12 mouse cellular contexts compared by ENCODE assay signal in the genomic region with DNA sequence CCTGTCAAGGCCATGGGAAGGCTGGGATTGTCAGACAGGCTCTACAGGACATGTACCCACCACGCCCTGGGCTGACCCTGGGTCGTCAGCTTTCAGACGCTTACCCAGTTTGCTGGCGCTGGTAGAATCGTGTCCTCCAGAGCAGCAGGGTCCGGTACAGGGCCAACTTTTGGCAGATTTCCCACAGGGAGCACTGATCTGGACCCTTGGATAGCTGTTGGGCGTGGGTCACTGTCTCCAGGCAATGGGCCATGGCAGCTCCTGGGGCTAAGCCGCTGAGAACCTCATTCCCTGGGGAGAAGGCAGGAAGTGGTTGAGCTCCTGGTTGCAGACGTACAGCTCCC. TPM values are rescaled to one million over a fixed set of nuclear protein-coding genes. Genes with fewer than 3 reads are reported as not detected.
A peak's percentile ranks its signal among the peaks of the same experiment; 100 is the strongest.
DNase-seq lines count a peak whose midpoint lies in the region; ATAC-seq lines count a peak whose summit lies in the region.
"Had no signal": no experiment of that assay in that cellular context is flagged by ENCODE, and none has a peak within 500 bp of the region (broad histone marks: within the 10 kb centered on the region; RNA-seq: fewer than 3 reads in every experiment).

No protein-coding gene starts in this region.

- H3K9ac ChIP-seq in heart, embryonic 11.5 days (ENCODE audit: low read depth, low read length): no peak overlapping the region
- H3K9ac ChIP-seq in liver, embryonic 16.5 days (ENCODE audit: low read depth, low read length): no peak overlapping the region
- no peak overlapping the region for H3K9ac ChIP-seq in hindbrain, embryonic 11.5 days (ENCODE audit: low read depth, low read length)
- H3K9ac ChIP-seq: embryonic facial prominence, embryonic 13.5 days; midbrain, embryonic 12.5 days had no signal

- H3K9me3 ChIP-seq in heart, embryonic 11.5 days (replicated peaks; ENCODE audit: control insufficient read depth, low read length): no peaks in the 10 kb centered on the region
- no peaks in the 10 kb centered on the region for H3K9me3 ChIP-seq in liver, embryonic 16.5 days (replicated peaks; ENCODE audit: control insufficient read depth, low read length)
- H3K9me3 ChIP-seq in hindbrain, embryonic 11.5 days (ENCODE audit: control insufficient read depth, low read length): no peaks in the 10 kb centered on the region
- H3K9me3 ChIP-seq: embryonic facial prominence, embryonic 13.5 days; midbrain, embryonic 12.5 days had no signal

- H3K4me1 ChIP-seq in heart, embryonic 11.5 days (ENCODE audit: control insufficient read depth, insufficient read depth, low read length): peaks cover 8% of the 10 kb centered on the region
- no peaks in the 10 kb centered on the region for H3K4me1 ChIP-seq in liver, embryonic 16.5 days (ENCODE audit: control insufficient read depth, low read depth, low read length)
- H3K4me1 ChIP-seq in hindbrain, embryonic 11.5 days (replicated peaks; ENCODE audit: control insufficient read depth, insufficient read depth, low read length): no peaks in the 10 kb centered on the region

- peak; percentile 98 for DNase-seq in heart, adult 11 months
- peak; percentile 17 for DNase-seq in Muller cell, postnatal 12 days (ENCODE audit: inconsistent ontology term)
- peak; percentile 48 for DNase-seq in heart, postnatal 25 days (ENCODE audit: low spot score)
- no peak for DNase-seq in lung, adult 18-20 months
- no peak for DNase-seq in hindbrain, embryonic 11.5 days (ENCODE audit: low spot score)
- no peak for DNase-seq in urinary bladder, postnatal 14 days (ENCODE audit: low spot score)

- H3K27me3 ChIP-seq in heart, embryonic 11.5 days (ENCODE audit: control insufficient read depth, insufficient read depth, low read length): no peaks in the 10 kb centered on the region
- no peaks in the 10 kb centered on the region for H3K27me3 ChIP-seq in liver, embryonic 16.5 days (ENCODE audit: control insufficient read depth, insufficient read depth, low read depth, low read length)
- H3K27me3 ChIP-seq in hindbrain, embryonic 11.5 days (ENCODE audit: control insufficient read depth, insufficient read depth, low read length): no peaks in the 10 kb centered on the region
- H3K27me3 ChIP-seq: CH12.LX; embryonic facial prominence, embryonic 13.5 days had no signal

- H3K27ac ChIP-seq in heart, embryonic 11.5 days (ENCODE audit: low read depth, low read length): no peak overlapping the region
- no peak overlapping the region for H3K27ac ChIP-seq in liver, embryonic 16.5 days (ENCODE audit: low read length)
- no peak overlapping the region for H3K27ac ChIP-seq in hindbrain, embryonic 11.5 days (ENCODE audit: low read depth, low read length)
- H3K27ac ChIP-seq: embryonic facial prominence, embryonic 13.5 days; midbrain, embryonic 12.5 days had no signal

- intact Hi-C loops in heart, postnatal 25 days (cut with DNase I): no loop called here

- WGBS in heart, embryonic 11.5 days (ENCODE audit: insufficient replicate concordance): 65% methylated on average over 9 of the region's 9 CpGs
- WGBS in liver, embryonic 16.5 days (ENCODE audit: insufficient replicate concordance): 64% methylated on average over 9 of the region's 9 CpGs
- WGBS in hindbrain, embryonic 11.5 days: 31% methylated on average over 9 of the region's 9 CpGs

- no peak overlapping the region for H3K4me2 ChIP-seq in heart, embryonic 11.5 days
- no peak overlapping the region for H3K4me2 ChIP-seq in liver, embryonic 16.5 days (ENCODE audit: low read depth, low read length)
- H3K4me2 ChIP-seq in hindbrain, embryonic 11.5 days (replicated peaks; ENCODE audit: low read depth, low read length): no peak overlapping the region
- H3K4me2 ChIP-seq: embryonic facial prominence, embryonic 13.5 days; midbrain, embryonic 12.5 days had no signal

- no peak overlapping the region for H3K4me3 ChIP-seq in heart, embryonic 11.5 days (ENCODE audit: low read depth, low read length)
- H3K4me3 ChIP-seq in liver, embryonic 16.5 days (ENCODE audit: low read depth, low read length): no peak overlapping the region
- H3K4me3 ChIP-seq in hindbrain, embryonic 11.5 days (ENCODE audit: low read depth, low read length): no peak overlapping the region
- H3K4me3 ChIP-seq: embryonic facial prominence, embryonic 13.5 days; midbrain, embryonic 12.5 days had no signal

- H3K36me3 ChIP-seq in heart, embryonic 11.5 days (ENCODE audit: control insufficient read depth, insufficient read depth, low read length): no peaks in the 10 kb centered on the region
- no peaks in the 10 kb centered on the region for H3K36me3 ChIP-seq in liver, embryonic 16.5 days (ENCODE audit: control insufficient read depth, insufficient read depth)
- no peaks in the 10 kb centered on the region for H3K36me3 ChIP-seq in hindbrain, embryonic 11.5 days (ENCODE audit: control insufficient read depth, insufficient read depth, low read length)
- H3K36me3 ChIP-seq: embryonic facial prominence, embryonic 13.5 days; midbrain, embryonic 12.5 days had no signal

- no peak for ATAC-seq in heart, embryonic 11.5 days (replicated peaks; ENCODE audit: insufficient number of reproducible peaks, low FRiP score, low TSS enrichment)
- ATAC-seq in liver, embryonic 16.5 days (ENCODE audit: low read depth): 0 out of 2 replicates have a peak, but pooled peaks have one; percentile 10
- no peak for ATAC-seq in hindbrain, embryonic 11.5 days (ENCODE audit: low FRiP score)
- ATAC-seq: intestine, embryonic 16.5 days had no signal

RNA-seq across cellular contexts. Expression of a gene that starts 21.5 kb away (rescaled TPM):
- polyA plus RNA-seq in heart, embryonic 11.5 days (2014; fragmentation: Nextera tagmentation; extraction: Ambion mirVana): 12.7 and 17.6 TPM in 2 replicates
- 10 to 100 TPM; 43.0 to 43.5 TPM for total RNA-seq in heart, postnatal 25 days (2021)
- 9.2 and 9.4 TPM in 2 replicates for polyA plus RNA-seq in liver, embryonic 16.5 days (2015; fragmentation: Nextera tagmentation; extraction: Ambion mirVana)
- polyA plus RNA-seq in hindbrain, embryonic 11.5 days (2014; fragmentation: Nextera tagmentation; extraction: Ambion mirVana): 8.8 and 10.9 TPM in 2 replicates

RNA-seq across cellular contexts. Expression of a gene that starts 27.5 kb away (rescaled TPM):
- 8.9 and 10.4 TPM in 2 replicates for polyA plus RNA-seq in heart, embryonic 11.5 days (2014; fragmentation: Nextera tagmentation; extraction: Ambion mirVana)
- total RNA-seq in heart, postnatal 25 days (2021): 10 to 100 TPM in 1 of 2 experiments, 1 to 10 TPM in 1; 9.7 to 11.3 TPM
- polyA plus RNA-seq in liver, embryonic 16.5 days (2015; fragmentation: Nextera tagmentation; extraction: Ambion mirVana): 10.9 and 11.9 TPM in 2 replicates
- 18.0 and 19.6 TPM in 2 replicates for polyA plus RNA-seq in hindbrain, embryonic 11.5 days (2014; fragmentation: Nextera tagmentation; extraction: Ambion mirVana)

RNA-seq across cellular contexts. Expression of a gene that starts 27.8 kb away (rescaled TPM):
- polyA plus RNA-seq in heart, embryonic 11.5 days (2014; fragmentation: Nextera tagmentation; extraction: Ambion mirVana): 6.3 and 7.3 TPM in 2 replicates
- total RNA-seq in heart, postnatal 25 days (2021): 1 to 10 TPM; 8.6 to 8.7 TPM
- 1.4 and 1.8 TPM in 2 replicates for polyA plus RNA-seq in liver, embryonic 16.5 days (2015; fragmentation: Nextera tagmentation; extraction: Ambion mirVana)
- 21.7 and 26.2 TPM in 2 replicates for polyA plus RNA-seq in hindbrain, embryonic 11.5 days (2014; fragmentation: Nextera tagmentation; extraction: Ambion mirVana)

Comparison
In these comparisons a context has a peak if more than half of its experiments do, and no peak if none do; other contexts are left out.
1. DNase-seq: peak in heart, adult 11 months (single experiment), Muller cell, postnatal 12 days (single experiment) and heart, postnatal 25 days (single experiment); none in lung, adult 18-20 months (0 of 2), hindbrain, embryonic 11.5 days (single experiment) and urinary bladder, postnatal 14 days (single experiment).